Mouse (Mus musculus) heart, adult 2 months (tissue): ENCODE measurements around the gene Itpr1.

Source experiments
- CTCF ChIP-seq: fragments of 200-600 bp; IDR thresholded peaks from 2 replicates; pipeline ENCODE4 v1.8.1; 2022; ENCODE audit warnings: antibody characterized with exemption, mild to moderate bottlenecking, moderate library complexity
- EP300 ChIP-seq: fragments of 200-500 bp; IDR thresholded peaks from 2 replicates; pipeline ENCODE4 v1.6.1; 2011; ENCODE audit warnings: low read depth, low read length, control low read depth; ENCODE audit not compliant: insufficient read depth
- POLR2A ChIP-seq: fragments of 200-500 bp; IDR thresholded peaks from 2 replicates; pipeline ENCODE4 v1.6.1; 2011; ENCODE audit warnings: mild to moderate bottlenecking, low read depth, low read length, control low read depth; ENCODE audit not compliant: insufficient read depth

- TF ChIP-seq CTCF (no peak), POLR2A (no peak), EP300 (no peak)
Measured at GRCm38 (mm10) chr6:108273451-108273850, 60.6 kb downstream of the Itpr1 start.
